Mouse (Mus musculus): Measurements from ENCODE around the gene Krtap29-1. TPM values are rescaled to one million over a fixed set of nuclear protein-coding genes. Genes with fewer than 3 reads are reported as not detected.

Gene Krtap29-1
- polyA plus RNA-seq, 1 experiment from 2014 or later: not detected

GRCm38 (mm10) chr11:99985291-99986092 is 6.6 kb upstream of the Krtap29-1 start:
- Histone ChIP-seq H3K4me3 (ENCODE audit: low read depth, low read length) (no peak overlapping the region), H3K9me3 (ENCODE audit: control insufficient read depth, low read length) (no peaks in the 10 kb centered on the region), H3K36me3 (ENCODE audit: control insufficient read depth, insufficient read depth, low read length) (no peaks in the 10 kb centered on the region), H3K27ac (replicated peaks; ENCODE audit: low read depth, low read length) (no peak overlapping the region), H3K4me1 (ENCODE audit: control insufficient read depth, insufficient read depth, low read length) (no peaks in the 10 kb centered on the region), H3K27me3 (ENCODE audit: control insufficient read depth, insufficient read depth, low read length) (no peaks in the 10 kb centered on the region), H3K4me2 (ENCODE audit: low read depth, severe bottlenecking) (no peak overlapping the region), H3K9ac (ENCODE audit: low read length) (no peak overlapping the region)
- no peak for DNase-seq (ENCODE audit: low spot score)
- 80% methylated on average over 20 of the region's 20 CpGs for WGBS
- ATAC-seq (ENCODE audit: insufficient number of reproducible peaks, low FRiP score, low TSS enrichment, low read depth): no peak

GRCm38 (mm10) chr11:99983442-99983841 is 4.6 kb upstream of the Krtap29-1 start:
- Histone ChIP-seq H3K4me3 (ENCODE audit: low read depth, low read length) (no peak overlapping the region), H3K27ac (replicated peaks; ENCODE audit: low read depth, low read length) (no peak overlapping the region), H3K9ac (ENCODE audit: low read length) (no peak overlapping the region), H3K36me3 (ENCODE audit: control insufficient read depth, insufficient read depth, low read length) (no peaks in the 10 kb centered on the region), H3K4me1 (ENCODE audit: control insufficient read depth, insufficient read depth, low read length) (no peaks in the 10 kb centered on the region), H3K4me2 (ENCODE audit: low read depth, severe bottlenecking) (no peak overlapping the region), H3K9me3 (ENCODE audit: control insufficient read depth, low read length) (no peaks in the 10 kb centered on the region), H3K27me3 (ENCODE audit: control insufficient read depth, insufficient read depth, low read length) (no peaks in the 10 kb centered on the region)
- no peak for DNase-seq (ENCODE audit: low spot score)
- WGBS: 96% methylated on average over 1 of the region's 1 CpGs
- ATAC-seq (ENCODE audit: insufficient number of reproducible peaks, low FRiP score, low TSS enrichment, low read depth): no peak

GRCm38 (mm10) chr11:99982731-99983130 is 3.9 kb upstream of the Krtap29-1 start:
- no peak for DNase-seq (ENCODE audit: low spot score)
- H3K9ac ChIP-seq (ENCODE audit: low read length): no peak overlapping the region
- no peaks in the 10 kb centered on the region for H3K27me3 ChIP-seq (ENCODE audit: control insufficient read depth, insufficient read depth, low read length)
- no peak for ATAC-seq (ENCODE audit: insufficient number of reproducible peaks, low FRiP score, low TSS enrichment, low read depth)
- WGBS: 89% methylated on average over 9 of the region's 9 CpGs
- H3K36me3 ChIP-seq (ENCODE audit: control insufficient read depth, insufficient read depth, low read length): no peaks in the 10 kb centered on the region
- H3K27ac ChIP-seq (replicated peaks; ENCODE audit: low read depth, low read length): no peak overlapping the region
- no peaks in the 10 kb centered on the region for H3K9me3 ChIP-seq (ENCODE audit: control insufficient read depth, low read length)
- H3K4me1 ChIP-seq (ENCODE audit: control insufficient read depth, insufficient read depth, low read length): no peaks in the 10 kb centered on the region
- H3K4me2 ChIP-seq (ENCODE audit: low read depth, severe bottlenecking): no peak overlapping the region
- H3K4me3 ChIP-seq (ENCODE audit: low read depth, low read length): no peak overlapping the region

DNA sequence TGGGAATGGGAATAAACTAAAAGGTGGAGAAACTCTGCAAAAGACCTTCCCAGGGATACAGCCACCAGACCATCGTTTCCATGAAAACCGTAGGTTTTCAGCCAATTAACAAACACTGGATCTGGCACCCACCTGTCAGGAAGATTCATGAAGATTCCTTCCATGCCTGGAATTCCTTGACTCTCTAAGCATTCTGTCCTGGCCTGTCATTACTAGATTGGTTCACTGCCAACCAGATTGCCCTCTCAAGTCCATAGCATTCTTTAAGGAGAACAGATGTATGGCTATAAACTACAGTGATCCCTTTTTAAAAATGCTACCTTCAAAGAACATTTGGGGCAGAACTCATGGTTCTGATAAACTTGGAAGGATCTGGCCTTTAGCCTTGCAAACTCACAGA is 12.9 kb downstream of the Krtap29-1 start:
- H3K4me3 ChIP-seq (ENCODE audit: low read depth, low read length): no peak overlapping the region

GRCm38 (mm10) chr11:99964213-99964612 is 14.6 kb downstream of the Krtap29-1 start:
- Histone ChIP-seq H3K9ac (ENCODE audit: low read length) (no peak overlapping the region), H3K27me3 (ENCODE audit: control insufficient read depth, insufficient read depth, low read length) (no peaks in the 10 kb centered on the region), H3K9me3 (ENCODE audit: control insufficient read depth, low read length) (no peaks in the 10 kb centered on the region), H3K4me3 (ENCODE audit: low read depth, low read length) (no peak overlapping the region), H3K36me3 (ENCODE audit: control insufficient read depth, insufficient read depth, low read length) (no peaks in the 10 kb centered on the region), H3K27ac (replicated peaks; ENCODE audit: low read depth, low read length) (no peak overlapping the region), H3K4me2 (ENCODE audit: low read depth, severe bottlenecking) (no peak overlapping the region), H3K4me1 (ENCODE audit: control insufficient read depth, insufficient read depth, low read length) (no peaks in the 10 kb centered on the region)
- ATAC-seq (ENCODE audit: insufficient number of reproducible peaks, low FRiP score, low TSS enrichment, low read depth) (no peak), DNase-seq (ENCODE audit: low spot score) (no peak)
- 48% methylated on average over 6 of the region's 6 CpGs for WGBS

More for the DNA sequence above, 12.9 kb downstream of the Krtap29-1 start:
- ATAC-seq (ENCODE audit: insufficient number of reproducible peaks, low FRiP score, low TSS enrichment, low read depth) (no peak), DNase-seq (ENCODE audit: low spot score) (no peak)
- Histone ChIP-seq H3K4me2 (ENCODE audit: low read depth, severe bottlenecking) (no peak overlapping the region), H3K27ac (replicated peaks; ENCODE audit: low read depth, low read length) (no peak overlapping the region), H3K9me3 (ENCODE audit: control insufficient read depth, low read length) (no peaks in the 10 kb centered on the region), H3K9ac (ENCODE audit: low read length) (no peak overlapping the region), H3K4me1 (ENCODE audit: control insufficient read depth, insufficient read depth, low read length) (no peaks in the 10 kb centered on the region), H3K36me3 (ENCODE audit: control insufficient read depth, insufficient read depth, low read length) (no peaks in the 10 kb centered on the region), H3K27me3 (ENCODE audit: control insufficient read depth, insufficient read depth, low read length) (no peaks in the 10 kb centered on the region)
- WGBS: 14% methylated on average over 2 of the region's 2 CpGs

DNA sequence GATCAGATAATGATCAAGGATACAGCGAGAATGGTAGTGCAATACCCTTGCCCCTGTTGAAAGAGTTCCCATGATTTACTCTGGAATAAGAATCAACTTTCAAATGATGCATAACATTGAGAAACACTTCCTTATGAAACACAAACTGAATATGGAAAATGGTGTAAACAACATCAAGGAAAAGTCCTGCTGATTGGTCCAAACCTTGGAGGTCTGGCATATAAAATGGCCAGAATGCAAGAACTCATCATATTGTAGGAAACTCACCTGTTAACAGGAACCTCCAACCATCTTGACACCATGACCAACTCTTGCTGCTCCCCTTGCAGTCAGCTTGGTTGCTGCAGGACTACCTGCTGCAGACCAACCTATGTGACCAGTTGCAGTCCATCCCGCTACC is 30.7 kb downstream of the Krtap29-1 start, which contains the start of gene Krtap9-5:
Gene Krtap9-5, plus strand, starts transcription at position 301 of the 400 bp plus-strand sequence.
- H3K36me3 ChIP-seq (ENCODE audit: control insufficient read depth, insufficient read depth, low read length): no peaks in the 10 kb centered on the region
- H3K4me1 ChIP-seq (ENCODE audit: control insufficient read depth, insufficient read depth, low read length): no peaks in the 10 kb centered on the region
- H3K9me3 ChIP-seq (ENCODE audit: control insufficient read depth, low read length): no peaks in the 10 kb centered on the region
- no peak within 1 kb of the TSS for H3K4me3 ChIP-seq (ENCODE audit: low read depth, low read length)
- ATAC-seq (ENCODE audit: insufficient number of reproducible peaks, low FRiP score, low TSS enrichment, low read depth): no peak
- 92% methylated on average over 2 of the region's 2 CpGs for WGBS
- H3K27me3 ChIP-seq (ENCODE audit: control insufficient read depth, insufficient read depth, low read length): no peaks in the 10 kb centered on the region
- H3K9ac ChIP-seq (ENCODE audit: low read length): no peak within 1 kb of the TSS
- H3K27ac ChIP-seq (replicated peaks; ENCODE audit: low read depth, low read length): no peak within 1 kb of the TSS
- H3K4me2 ChIP-seq (ENCODE audit: low read depth, severe bottlenecking): no peak within 1 kb of the TSS
- no peak for DNase-seq (ENCODE audit: low spot score)

DNA sequence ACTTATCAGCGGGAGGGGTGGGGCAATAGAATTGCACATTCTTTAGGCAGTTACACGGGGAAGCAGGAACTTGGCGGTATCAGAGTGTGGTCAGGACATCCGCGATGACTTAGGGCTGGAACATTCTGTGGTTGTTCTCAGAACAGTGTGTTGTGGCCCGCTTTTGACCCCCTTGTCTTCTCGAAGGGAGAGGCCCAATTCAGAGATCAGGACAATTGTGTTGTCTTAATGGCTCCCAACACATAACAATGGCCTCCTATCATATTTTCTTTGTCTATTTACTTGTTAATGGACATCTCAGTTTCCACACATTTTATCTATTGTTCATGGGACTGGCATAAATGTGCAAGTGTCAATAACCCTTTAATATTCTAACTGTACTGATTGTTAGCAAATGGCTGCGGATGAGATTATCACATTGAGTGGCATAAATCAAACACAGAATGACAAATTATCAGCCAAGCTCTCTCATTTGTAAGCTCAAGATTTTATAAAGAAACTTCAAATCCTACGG is 41.0 kb downstream of the Krtap29-1 start:
- Histone ChIP-seq H3K4me1 (ENCODE audit: control insufficient read depth, insufficient read depth, low read length) (no peaks in the 10 kb centered on the region), H3K4me3 (ENCODE audit: low read depth, low read length) (no peak overlapping the region), H3K27me3 (ENCODE audit: control insufficient read depth, insufficient read depth, low read length) (no peaks in the 10 kb centered on the region), H3K27ac (replicated peaks; ENCODE audit: low read depth, low read length) (no peak overlapping the region), H3K4me2 (ENCODE audit: low read depth, severe bottlenecking) (no peak overlapping the region), H3K9me3 (ENCODE audit: control insufficient read depth, low read length) (no peaks in the 10 kb centered on the region), H3K36me3 (ENCODE audit: control insufficient read depth, insufficient read depth, low read length) (no peaks in the 10 kb centered on the region), H3K9ac (ENCODE audit: low read length) (no peak overlapping the region)
- ATAC-seq (ENCODE audit: insufficient number of reproducible peaks, low FRiP score, low TSS enrichment, low read depth) (no peak), DNase-seq (ENCODE audit: low spot score) (no peak)
- WGBS: 85% methylated on average over 9 of the region's 9 CpGs

DNA sequence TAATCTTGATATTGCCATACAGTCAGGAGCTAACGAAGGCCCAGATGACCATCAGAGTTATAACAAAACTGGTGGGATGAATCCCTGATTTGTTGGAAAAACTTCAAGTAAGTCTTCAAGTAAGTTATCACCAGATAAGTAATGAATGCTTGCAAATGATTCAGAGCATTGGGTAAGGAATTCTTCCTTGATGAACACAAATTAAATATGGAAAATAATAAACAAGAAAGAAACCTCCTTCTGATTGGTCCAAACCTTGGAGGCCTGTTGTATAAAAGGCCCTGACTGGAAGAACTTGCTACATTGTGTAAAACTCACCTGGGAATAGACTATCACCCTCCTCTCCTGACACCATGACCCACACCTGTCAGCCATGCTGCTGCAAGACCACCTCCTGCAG is 42.9 kb downstream of the Krtap29-1 start, which contains the start of gene Krtap31-2:
Gene Krtap31-2, plus strand, starts transcription at position 301 of the 400 bp plus-strand sequence.
- no peaks in the 10 kb centered on the region for H3K4me1 ChIP-seq (ENCODE audit: control insufficient read depth, insufficient read depth, low read length)
- DNase-seq (ENCODE audit: low spot score): no peak
- no peak within 1 kb of the TSS for H3K4me2 ChIP-seq (ENCODE audit: low read depth, severe bottlenecking)
- 90% methylated on average over 1 of the region's 1 CpGs for WGBS
- H3K9ac ChIP-seq (ENCODE audit: low read length): no peak within 1 kb of the TSS
- H3K27ac ChIP-seq (replicated peaks; ENCODE audit: low read depth, low read length): no peak within 1 kb of the TSS
- H3K4me3 ChIP-seq (ENCODE audit: low read depth, low read length): no peak within 1 kb of the TSS
- no peak for ATAC-seq (ENCODE audit: insufficient number of reproducible peaks, low FRiP score, low TSS enrichment, low read depth)
- no peaks in the 10 kb centered on the region for H3K27me3 ChIP-seq (ENCODE audit: control insufficient read depth, insufficient read depth, low read length)
- no peaks in the 10 kb centered on the region for H3K36me3 ChIP-seq (ENCODE audit: control insufficient read depth, insufficient read depth, low read length)
- no peaks in the 10 kb centered on the region for H3K9me3 ChIP-seq (ENCODE audit: control insufficient read depth, low read length)

Measured in limb, embryonic 11.5 days (tissue).